Mouse (Mus musculus) ovary, postnatal 10 days (tissue): ENCODE results near the gene Agtpbp1.

Source experiments
- DNase-seq: peaks from one replicate; pipeline ENCODE4 v3.0.0; 2022; ENCODE audit warnings: low spot score

The Agtpbp1 gene

DNA sequence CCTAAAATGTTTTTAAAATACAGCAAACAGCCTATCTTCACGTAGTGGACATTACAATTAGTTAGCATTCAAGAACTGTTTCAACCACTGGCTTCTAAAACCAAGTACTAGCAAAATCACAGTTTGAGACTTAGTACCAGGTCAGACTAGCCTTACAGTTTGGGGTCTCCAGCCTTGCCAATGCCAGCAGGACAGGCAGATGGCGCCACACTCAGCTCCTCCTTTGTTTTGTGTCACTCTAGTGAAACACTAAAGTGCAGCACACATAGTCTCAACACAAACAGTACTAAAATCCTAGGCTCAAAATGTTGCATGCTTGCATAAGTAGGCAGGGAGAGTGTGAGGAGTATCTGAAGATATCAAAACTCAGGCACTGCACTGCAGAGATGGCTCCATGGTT lies 53.8 kb downstream of the Agtpbp1 start:
- DNase-seq = no peak

DNA sequence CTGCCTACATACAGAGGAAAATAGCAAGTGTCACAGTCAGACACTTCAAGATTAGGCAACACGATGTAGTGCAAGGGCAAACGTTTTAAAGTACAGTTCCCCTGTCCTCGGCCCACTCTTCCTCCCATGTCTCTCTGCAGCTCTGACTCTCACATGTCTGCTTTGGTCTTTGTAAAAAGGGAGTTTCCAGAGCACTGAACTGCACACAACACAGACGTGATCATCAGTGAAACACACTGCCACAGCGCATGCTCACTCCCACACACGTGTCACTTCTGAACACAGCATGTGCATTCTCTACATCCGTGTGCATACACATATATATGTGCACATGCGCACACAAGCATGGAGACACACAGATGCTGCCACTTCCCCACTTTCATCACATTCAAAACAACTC lies 54.5 kb downstream of the Agtpbp1 start:
- no peak for DNase-seq

DNA sequence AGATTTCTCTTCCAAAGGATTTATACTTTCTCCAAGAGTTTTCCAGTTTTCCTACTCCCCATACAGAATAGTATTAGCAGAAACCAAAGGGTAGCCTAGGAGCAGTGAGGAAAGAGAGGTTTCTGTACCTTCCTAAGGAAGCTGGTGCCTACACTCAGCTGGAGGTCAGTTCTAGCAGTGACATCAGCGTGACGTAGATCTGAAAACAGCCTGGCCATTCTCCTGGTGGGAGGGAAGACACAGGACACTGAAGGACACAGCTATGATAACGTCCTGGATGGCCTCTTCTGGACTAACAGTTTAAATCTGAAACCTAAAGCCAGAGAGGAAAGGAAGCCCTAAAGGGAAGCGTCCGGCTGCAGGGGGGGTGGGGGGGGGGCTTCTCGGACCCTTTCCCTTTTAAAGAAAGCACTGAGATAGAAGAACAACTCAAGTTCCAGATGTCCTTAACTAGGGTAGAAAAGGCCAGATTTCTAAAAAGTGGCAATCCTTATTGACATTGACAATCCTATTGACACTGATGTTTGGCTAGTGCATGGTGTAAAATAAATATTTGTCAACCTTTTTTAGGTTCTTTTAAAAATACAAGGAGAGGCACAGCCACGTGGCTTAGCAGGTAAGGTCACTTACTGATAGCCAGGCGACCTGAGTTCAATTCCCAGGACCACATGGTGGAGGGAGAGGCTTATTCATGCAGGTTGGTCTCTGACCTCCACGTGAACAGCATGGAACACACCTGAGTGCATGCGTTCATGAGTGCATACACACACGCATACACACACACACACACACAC lies 63.6 kb downstream of the Agtpbp1 start:
- no peak for DNase-seq

DNA sequence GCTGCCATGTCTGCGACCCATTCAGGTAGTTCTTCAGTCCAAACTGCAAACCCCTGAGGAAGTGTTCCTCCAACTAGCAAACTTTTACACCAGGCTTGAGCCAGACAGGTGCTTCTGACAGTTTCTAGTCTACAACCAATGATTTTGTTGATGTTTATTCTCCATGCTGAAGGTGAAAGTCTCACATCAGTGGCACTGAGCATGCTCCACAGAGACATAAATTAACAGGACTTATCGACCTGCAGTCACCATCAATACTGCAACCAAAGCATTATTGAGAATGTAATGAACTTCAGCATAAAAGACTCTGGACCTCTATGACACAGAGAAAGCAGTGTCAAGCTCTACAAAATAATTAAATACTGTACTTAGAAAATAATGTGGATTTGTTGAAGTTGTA lies 64.2 kb downstream of the Agtpbp1 start:
- no peak for DNase-seq

DNA sequence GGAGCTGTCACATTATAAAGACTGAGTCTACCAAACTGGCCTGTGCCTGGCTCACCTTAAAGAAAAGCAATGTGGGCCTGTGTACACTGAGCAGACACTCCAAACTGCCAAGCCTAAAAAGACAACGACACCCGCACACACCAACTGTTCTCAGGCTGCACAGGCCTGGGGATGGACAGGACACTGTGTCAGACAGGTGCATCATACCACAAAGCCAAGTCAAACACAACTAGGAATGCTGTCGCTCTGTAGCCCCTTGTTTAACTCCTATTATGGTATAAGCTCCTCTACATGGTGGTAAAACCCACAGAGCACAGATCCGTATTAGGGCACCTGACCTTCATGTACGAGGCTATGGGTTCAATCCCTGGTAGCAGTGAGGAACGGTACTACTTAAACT lies 65.5 kb downstream of the Agtpbp1 start:
- DNase-seq = no peak

DNA sequence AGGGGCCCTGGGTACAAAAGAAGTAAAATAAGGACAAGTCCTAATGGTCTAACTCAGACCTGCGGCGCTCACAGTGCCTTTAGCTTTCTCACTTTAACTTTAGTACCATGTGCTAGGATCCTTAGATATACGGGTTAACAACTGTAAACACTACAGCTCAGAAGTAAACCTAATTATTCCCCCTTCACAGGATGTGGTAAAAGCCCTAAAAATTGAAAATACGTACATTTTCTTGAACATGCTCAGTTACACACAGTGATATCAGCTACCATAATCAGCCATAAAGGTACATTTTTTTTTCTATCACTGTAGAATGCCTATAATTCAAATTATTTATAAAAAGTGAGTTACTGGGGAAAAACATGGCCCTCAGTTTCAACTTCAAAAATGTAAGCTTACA lies 67.0 kb downstream of the Agtpbp1 start:
- no peak for DNase-seq

DNA sequence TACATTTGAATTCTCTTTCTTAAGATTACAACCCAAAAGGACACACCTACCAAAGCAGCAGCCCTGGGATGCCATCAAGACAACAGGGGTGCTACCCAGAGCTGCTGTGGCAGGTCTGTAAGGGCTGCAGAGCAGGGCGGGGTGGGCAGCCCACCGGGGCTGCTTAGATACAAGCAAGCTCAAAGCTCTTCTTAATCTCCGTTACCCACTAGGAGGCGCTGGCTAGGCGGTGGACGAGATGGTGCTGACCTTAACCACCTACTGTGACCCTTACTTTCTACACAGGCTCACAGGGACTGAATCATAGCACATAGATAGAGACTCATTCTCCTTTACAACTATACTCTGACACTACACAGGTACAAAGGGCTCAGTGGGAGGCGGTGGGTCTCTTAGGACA lies 70.0 kb downstream of the Agtpbp1 start:
- no peak for DNase-seq

DNA sequence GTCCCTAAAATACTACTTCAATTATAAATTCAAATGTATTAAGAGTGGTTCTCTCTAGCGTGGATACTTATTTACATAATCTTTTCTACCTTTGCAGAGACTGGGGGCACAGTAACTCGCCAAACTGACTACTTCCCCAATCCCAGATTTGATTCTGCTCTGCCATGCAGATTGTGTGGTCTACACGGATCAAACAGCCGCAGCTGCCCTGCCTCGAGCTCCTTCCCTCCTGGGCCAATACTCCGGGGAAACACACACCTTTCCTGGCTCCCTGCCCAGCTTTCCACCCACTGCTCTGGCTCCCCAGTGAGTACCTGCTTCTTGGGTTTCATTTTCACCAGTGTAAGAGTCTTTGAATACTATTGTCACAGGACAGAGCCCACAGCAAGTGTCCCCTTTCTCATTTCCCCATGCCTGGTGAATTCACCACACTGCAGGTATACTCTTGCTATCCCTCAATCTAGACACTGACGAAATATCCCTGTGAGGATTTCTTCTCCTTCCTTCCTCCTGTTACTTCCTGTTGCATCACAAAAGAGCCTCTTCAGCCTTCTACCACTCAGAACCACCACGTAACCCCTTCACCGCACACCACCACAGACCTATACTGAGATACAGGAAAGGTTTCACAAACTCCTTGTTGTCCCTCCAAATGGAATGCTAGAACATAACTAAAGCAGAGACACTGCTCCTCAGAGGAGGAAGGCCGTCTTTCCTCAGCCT lies 75.2 kb downstream of the Agtpbp1 start:
- no peak for DNase-seq

DNA sequence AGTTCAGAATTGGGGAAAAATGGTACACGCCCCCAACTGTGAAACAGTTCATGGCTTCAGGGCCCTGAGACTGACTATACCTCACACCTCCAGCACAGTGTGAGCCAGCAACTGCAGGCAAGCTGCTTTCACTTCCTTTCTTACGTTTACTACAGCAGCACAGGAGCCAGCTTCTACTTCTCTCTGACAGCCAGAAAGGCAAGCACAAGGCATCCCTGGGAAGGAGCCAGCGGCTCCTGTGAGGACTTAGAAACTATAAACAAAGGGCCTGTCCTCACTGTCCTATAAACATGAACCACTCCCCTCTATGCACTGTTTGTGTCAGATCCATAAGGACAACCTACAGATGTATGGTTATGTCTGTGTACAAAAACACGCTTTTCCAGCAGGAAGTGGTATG lies 76.4 kb downstream of the Agtpbp1 start:
- DNase-seq = no peak

DNA sequence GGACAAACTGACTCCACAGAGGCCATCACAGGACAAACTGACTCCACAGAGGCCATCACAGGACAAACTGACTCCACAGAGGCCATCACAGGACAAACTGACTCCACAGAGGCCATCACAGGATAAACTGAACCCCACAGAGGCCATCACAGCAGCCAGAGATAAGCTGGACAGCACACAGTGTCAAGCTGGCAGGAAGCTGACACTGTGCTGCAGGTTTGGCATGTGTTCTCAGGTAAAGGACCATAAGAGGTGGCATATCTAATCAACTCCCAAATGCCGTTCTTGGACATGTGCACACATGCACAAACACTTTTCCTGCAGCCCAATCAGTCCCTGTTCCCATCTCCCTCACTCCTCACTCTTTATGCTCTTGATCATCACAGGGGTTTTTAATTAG lies 78.6 kb downstream of the Agtpbp1 start:
- no peak for DNase-seq

DNA sequence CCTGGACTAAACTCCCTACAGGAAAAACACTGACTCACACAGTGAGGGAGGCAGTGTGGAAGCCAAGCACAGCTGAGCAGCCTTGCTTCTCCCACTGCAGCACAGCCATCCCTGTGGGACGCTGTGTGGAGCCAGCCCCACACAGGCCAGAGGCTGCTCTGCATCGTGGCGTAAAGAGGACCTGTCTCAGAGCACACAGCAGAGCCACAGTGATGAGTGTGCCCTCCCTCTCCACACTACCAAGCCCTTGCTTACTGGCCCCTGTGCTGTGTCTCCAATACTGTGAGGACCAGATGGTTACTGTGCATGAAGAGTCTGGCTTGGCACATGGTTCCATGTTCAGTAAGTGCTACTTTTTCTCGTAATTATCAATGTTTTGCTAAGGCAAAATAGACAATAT lies 79.2 kb downstream of the Agtpbp1 start:
- DNase-seq = no peak

DNA sequence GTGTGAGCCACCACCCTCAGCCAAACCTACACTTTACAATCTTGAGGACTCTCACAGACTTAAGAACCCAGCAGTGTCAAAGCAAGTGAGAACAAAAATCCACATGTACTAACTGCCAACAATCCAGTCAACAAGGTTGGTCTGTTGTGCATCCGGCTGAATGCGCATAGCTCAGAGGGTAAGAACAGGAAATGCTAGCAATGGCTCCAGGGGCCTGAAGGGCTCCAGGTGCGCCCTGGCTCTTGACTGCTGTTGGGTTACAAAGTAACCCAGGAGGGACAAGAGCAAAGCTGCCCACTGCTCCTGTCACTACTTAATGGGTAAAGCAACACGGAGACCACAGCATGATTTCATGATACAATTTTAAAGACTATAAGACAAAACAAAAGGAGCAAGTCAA lies 81.4 kb downstream of the Agtpbp1 start:
- no peak for DNase-seq

DNA sequence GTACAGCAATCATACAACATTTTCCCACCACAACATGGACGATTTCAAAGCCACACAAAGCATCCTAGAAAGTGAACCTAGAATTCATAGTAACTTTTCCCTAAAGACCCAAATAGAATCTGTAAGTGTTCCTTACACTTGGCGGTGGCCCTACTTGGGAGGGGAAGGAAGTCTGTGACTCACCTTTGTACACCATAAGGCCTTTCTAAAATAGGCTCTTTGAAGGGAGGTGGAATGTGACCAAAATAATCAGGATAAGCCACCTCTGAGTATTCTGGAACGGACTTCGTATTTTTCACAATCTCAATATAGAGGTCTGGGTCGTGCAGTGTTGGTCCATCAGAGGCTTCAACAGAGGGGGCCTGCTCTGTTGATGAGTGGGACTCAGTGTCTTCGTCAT lies 85.2 kb downstream of the Agtpbp1 start:
- DNase-seq = no peak

DNA sequence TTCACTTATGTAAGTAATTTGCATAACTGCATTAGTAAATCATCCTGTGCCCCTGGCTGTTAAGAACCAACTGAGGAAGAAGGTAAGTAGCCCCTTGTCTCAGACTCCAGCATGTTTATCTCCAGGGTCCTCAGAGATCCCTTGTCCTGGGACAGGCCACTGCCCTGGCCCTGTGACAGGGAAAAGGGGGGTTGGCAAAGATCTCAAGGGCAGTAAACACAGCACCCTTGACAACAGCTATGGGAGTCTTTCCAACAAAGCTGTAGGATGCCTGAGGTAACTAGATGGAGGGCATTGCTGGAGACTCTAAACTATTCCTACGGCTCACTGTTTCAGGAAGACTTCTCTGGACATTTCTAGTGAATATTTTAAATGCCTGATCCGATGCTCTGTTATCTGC lies 85.7 kb downstream of the Agtpbp1 start:
- no peak for DNase-seq

DNA sequence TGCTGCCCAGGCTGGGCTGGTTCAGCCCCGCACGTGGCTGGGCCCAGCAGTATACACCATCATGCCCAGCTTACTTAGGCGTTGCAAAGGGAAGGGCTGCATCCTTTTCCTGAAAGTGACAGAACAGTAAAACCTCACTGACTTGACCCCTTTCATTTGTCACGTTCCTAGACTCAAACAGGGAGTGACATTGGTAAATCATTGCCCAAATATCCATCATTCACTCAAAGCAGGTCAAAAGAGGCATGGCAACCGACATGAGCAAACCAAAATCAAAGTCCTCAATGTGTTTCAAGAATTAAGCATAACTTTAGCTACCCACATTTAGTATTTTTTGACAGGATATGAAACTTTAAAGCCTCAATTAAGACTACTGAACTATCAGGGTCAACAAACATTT lies 86.8 kb downstream of the Agtpbp1 start:
- DNase-seq = no peak

DNA sequence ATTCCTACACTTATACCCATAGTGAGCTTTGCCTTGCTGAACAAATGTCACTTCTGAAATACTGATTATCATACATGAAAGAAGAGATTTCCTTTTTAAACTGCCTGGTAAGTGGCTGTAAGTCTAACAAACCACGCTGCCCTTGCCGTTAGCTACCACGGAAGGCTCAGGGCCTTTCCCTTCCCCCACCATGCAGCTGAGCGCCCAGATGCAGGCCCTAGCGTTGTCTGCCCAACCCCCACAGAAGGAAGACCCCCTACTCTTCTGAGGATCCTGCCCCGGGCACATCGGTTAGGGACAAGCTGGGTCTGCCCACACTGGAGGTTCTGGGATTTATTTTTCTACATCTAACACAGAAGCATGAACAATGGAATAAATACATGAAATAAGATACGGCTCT lies 89.2 kb downstream of the Agtpbp1 start:
- no peak for DNase-seq

DNA sequence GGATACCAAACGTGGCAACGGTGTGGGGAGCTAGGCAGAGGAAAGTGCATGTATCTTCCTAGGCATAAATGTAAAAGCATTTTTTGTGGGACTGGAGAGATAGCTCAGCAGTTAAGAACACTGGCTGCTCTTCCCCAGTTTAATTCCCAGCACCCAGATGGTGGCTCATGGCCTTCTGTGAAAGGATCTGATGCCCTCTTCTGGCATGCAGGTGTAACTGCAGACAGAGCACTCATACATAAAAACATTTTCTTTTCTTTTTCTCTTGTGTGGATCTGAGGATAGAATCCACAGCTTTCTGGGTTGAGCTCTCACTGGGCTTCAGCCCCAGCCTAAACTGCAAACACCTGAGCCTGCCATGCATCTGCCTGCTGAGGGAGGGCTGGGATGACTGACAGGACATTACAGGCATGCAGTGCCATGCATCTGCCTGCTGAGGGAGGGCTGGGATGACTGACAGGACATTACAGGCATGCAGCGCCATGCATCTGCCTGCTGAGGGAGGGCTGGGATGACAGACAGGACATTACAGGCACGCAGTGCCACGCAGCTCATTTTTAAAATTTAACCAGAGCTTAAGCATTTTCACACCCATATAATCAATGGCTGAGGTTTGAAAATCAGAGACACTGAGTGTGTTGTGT lies 90.3 kb downstream of the Agtpbp1 start:
- no peak for DNase-seq

DNA sequence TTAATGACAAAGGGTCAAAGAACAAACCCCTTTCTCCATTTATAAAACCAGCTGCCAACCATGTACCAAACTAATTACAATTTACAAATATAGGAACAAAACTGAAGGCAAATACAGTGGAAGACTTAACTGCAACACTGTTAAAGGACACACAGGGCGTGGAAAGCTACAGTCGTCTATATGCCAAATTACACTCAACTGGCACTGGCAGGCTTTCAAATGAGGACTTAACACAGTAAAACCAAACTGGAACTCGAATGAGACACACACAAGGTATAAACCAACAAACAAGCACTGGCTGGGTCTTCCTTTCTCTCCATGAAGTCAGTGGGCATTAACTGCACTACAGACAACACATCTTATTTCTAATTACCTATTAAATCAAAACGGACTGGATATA lies 94.3 kb downstream of the Agtpbp1 start:
- no peak for DNase-seq

DNA sequence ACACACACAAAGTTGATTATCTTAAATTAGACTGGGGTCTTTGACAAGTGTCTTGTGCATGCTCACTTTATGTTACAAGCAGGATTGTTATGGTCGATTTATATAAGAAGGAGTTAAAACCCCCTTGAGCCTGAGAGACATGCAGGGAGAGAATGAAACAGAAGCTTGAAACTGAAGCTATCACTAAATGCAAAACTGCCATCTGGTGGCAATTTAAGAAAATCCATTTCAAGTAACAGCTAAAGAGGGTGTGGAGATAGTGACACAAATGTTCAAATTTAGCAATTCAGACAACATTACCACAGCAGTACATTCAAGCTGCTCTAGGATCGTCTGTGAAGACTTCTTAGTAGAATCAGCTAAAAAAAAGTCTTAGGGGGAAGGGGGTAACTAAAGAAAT lies 95.9 kb downstream of the Agtpbp1 start:
- DNase-seq = no peak

DNA sequence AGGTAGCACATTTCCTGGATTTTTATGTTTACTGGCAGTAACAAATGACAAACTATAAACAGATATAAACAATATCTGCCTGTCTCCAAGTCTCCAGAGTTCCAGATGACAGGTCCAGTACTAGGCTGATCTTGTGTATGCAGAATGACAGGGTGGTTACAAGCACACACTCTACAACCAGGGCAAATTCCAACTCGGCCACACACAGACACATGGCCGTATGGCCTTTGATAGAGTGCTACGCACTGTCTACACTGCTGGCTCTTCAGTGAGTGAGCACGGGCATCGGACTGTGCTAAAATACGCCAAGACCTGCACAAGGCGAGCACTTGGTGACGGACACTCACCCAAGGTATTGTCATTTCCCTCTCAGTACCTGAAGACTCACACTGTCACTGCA lies 97.7 kb downstream of the Agtpbp1 start:
- no peak for DNase-seq

DNA sequence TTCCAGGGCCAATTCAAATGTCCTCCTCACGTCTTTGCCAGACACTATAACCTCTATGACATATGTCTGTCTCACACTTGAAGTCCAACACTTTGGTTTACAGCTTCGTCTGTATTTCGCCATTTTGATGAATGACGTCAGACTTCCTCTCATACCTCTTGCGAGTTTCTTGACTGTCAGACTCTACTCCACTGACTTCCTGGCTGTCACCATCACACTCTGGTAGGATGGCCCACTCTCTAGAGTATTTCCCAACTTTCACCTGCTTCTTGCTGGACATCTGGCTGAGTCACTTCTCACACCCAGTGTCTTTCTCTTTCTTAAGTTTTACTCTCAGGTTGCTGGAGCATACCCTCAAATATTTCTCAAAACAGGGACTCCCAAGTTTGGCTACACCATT lies 98.8 kb downstream of the Agtpbp1 start:
- no peak for DNase-seq

DNA sequence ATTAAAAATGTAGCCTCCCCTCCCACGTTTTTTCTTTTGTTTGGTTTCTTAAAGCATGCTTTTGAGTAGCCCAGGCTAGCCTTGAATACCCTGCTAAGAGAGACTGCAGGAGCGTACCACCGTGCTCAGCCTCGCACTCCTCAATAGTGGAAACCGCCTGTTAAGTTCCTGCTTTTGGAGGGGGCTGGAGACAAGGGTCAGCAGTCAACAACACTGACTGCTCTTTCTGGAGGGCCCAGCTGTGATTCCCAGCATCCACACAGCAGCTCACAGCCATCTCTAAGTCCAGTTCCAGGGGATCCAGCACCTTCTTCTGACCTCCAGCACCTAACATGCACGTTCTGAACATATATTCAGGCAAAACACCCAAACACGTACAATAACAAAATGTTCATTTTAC lies 99.6 kb downstream of the Agtpbp1 start:
- DNase-seq = no peak

DNA sequence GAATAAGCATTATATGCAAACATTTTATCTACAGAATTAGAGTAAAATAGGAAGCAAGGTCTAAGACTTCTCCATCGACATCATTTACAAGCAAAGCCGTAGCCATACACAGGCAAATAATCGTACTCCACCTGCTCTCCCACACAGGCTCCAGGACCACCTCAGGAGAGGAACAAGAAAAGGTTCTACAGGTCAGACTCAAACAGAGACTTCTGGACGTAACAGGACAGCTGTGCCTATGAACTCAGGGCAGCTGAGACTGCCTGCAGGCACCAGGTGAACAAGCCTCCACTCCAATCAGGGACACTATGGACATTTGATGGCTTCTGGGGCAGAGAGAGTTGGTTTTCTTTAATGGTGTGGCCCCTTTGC lies 103.6 kb downstream of the Agtpbp1 start:
- no peak for DNase-seq
